Mouse (Mus musculus) gastrocnemius, adult 18-20 months (tissue): ENCODE measurements at regions not wholly inside any gene's neighbourhood (a gene's known extent, or its start where the extent isn't known, plus 50 kb on each side); places are given as distances from the start of the nearest gene placed in this dataset. TPM values are rescaled to one million over a fixed set of nuclear protein-coding genes. Genes with fewer than 3 reads are reported as not detected.

Experiments used
- DNase-seq: peaks from one replicate; pipeline ENCODE4 v3.0.0; 2021; ENCODE audit warnings: low spot score
- microRNA-seq: library from miRNA; unstranded; fragments of <30 nt; microRNA quantifications from one replicate; pipeline ENCODE4 v1.2.0, GENCODE M21; 2021

- DNase-seq = no peak
These were observed 67.1 kb upstream of the Fam19a5 start for GRCm38 (mm10) chr15:87476862-87477490.

- no peak for DNase-seq
These were observed 63.3 kb upstream of the Fam19a5 start for GRCm38 (mm10) chr15:87480758-87481157.

Small RNA genes lying in the stretch of these regions (microRNA-seq; reads per million reads assigned to microRNA genes)
- gene Gm23416 = not detected
